Mouse (Mus musculus): Measurements from ENCODE around the gene Dgkd.
A peak's percentile ranks its signal among the peaks of the same experiment; 100 is the strongest.

Gene Dgkd

GRCm38 (mm10) chr1:87848237-87848996 lies 4.7 kb upstream of the Dgkd start:
- no peak for DNase-seq (ENCODE audit: low spot score in 2 of 2)

- DNase-seq (ENCODE audit: low spot score in 2 of 2): peak; percentile 71 to 74
Measured at GRCm38 (mm10) chr1:87849278-87849677, 3.8 kb upstream of the Dgkd start.

GRCm38 (mm10) chr1:87851344-87851743 lies 1.7 kb upstream of the Dgkd start:
- no peak for DNase-seq (ENCODE audit: low spot score in 2 of 2)

DNA sequence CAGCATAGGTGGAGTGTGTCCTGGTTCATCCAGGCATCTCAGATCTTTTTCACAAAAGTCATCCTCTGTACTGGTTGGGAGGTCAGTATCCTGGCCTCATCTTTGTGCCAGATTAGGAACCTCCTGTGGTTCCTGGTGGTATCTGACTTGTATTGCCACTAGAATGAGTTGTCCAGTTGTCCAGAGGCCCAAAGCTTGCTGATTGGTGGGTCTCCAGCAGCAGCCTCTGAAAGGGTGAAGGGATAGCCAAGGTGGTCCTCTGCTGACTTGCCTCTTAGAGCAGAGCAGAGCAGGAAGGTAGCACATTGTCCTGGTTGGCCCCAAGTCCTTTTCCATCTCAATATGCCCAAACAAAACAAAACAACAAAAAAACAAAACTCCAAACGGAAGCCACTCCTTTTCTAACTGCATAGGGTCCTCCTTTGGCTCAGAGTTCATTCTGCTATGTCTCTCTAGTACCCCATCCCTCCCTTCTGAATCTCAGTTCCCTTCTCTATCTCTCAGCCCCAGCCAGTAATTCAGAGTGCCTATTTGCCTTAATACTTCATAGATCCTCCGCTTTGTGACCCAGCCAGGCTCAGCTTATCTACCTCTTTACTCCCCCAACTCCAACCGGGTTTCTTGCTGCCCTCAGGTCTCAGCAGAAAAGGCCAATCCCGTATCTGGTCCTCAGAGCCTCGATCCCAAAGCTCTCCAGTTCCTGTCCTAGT lies 851 bp upstream of the Dgkd start:
- DNase-seq (ENCODE audit: low spot score in 2 of 2): peak; percentile 43 to 54

DNA sequence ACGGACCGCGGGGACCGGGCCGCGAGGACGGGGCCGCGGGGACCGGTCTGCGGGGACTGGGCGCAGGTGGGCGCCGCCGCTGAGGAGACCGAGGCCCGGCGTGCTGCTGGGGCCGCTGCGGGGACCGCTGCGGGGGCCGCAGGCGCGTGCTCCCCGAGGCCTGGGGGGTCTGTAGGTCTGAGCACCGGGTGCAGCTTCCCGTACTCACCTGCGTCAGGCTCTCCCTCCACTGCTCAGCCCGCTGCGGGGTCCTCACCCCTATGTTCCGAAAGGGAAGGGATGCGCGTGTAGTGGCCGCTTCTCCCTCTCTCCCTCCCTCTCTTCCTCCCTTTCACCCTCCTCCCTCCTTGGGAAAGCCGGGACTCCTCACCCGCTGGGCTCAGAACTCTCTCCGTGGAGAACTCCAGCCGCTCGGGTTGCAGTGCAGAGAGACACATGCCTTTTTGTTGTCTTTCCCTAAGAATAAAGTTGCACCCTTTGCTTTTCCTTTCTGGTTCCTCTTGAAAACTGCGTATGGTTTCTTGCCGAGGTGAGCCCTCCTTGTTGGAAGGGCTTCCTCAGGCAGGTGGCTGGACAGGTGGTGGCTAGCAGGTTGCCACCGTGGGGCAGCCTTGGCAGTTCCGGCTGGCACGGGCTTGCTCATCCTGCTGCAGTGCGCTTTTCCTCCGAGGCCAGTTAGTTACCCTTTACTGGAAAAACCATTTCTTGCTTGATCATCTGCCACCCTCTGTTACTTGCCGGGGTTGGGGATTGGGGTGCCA lies 694 bp downstream of the Dgkd start:
- DNase-seq (ENCODE audit: low spot score in 2 of 2): peak; percentile 38

GRCm38 (mm10) chr1:87854411-87854810 lies 1.3 kb downstream of the Dgkd start:
- DNase-seq (ENCODE audit: low spot score in 2 of 2): no peak

DNA sequence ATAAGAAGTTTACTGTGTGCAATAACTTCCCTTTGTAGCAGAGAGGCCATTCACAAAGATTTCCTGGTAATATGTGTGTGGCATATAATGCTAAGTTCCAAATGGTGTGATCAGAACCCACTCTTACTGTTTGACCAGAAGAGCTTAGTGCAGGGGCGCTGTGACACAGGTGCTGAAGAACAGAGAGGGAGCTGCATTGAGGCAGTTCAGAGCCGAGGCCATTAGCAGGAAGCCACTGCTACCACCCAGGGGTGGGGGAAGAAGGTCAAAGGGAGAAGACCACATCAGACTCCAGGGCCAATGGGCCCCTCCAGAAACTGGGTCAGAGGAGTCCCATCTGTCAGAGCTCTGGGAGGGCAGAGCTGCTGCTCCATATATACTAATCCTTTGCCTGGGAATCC lies 1.8 kb downstream of the Dgkd start:
- DNase-seq (ENCODE audit: low spot score in 2 of 2): peak; percentile 60 to 70

DNA sequence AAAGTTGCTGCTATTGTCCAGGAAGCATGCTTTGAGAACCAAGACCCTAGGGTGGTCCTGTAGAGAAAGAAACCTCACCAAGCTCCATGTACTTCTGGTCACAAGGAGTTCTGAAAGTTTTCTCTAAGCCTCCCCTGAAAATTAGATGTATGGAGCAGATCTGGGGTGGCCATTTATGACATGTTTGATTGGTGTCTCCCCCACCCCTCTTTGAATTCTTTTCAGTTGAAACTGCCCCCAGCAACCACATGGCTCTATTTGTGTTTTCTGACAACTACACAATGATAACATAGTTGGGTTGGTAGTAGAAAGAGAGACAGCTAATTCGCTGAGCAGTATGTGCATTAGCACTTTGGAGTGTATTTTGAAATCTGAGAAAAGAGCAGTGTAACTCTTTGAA lies 2.4 kb downstream of the Dgkd start:
- DNase-seq (ENCODE audit: low spot score in 2 of 2): no peak

- DNase-seq (ENCODE audit: low spot score in 2 of 2): peak; percentile 61 to 68
Measured at GRCm38 (mm10) chr1:87856823-87857222, 3.7 kb downstream of the Dgkd start.

DNA sequence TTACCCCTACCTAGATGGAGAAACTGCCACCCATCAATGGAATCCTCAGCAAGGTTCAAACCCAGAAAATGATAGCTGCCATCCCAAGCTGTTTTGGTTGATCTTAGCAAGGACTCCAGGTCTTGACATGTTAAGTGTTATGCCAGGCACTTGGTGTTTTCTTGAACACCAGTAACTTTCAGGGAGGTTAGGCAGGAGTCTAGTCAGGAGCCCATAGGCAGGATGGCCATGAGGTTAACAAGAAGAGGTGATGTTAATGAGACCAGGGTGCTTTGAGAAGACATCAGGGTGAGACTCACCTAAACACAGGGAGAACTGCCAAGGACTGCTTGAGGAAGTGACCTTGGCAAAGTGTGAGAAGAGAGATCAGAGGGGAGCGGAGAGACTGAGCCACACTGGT lies 4.9 kb downstream of the Dgkd start:
- no peak for DNase-seq (ENCODE audit: low spot score in 2 of 2)

DNA sequence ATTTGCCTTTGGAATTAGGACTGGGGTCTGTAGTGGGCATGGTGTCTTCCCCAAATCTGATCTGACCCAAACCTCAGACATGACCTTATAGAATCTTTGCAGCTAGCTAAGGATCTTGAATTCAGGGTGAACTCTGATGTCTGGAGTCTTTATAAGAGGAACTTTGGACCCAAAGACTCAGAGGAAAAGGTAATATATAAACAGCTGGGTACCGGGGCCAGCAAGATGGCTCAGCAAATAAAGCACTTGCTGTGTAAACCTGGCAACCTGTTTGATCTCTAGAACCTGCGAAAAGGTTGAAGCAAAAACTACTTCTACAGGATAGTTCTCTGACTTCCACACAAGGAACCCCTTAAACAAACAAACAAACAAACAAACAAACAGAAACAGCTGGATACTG lies 5.4 kb downstream of the Dgkd start:
- DNase-seq (ENCODE audit: low spot score in 2 of 2): no peak

DNA sequence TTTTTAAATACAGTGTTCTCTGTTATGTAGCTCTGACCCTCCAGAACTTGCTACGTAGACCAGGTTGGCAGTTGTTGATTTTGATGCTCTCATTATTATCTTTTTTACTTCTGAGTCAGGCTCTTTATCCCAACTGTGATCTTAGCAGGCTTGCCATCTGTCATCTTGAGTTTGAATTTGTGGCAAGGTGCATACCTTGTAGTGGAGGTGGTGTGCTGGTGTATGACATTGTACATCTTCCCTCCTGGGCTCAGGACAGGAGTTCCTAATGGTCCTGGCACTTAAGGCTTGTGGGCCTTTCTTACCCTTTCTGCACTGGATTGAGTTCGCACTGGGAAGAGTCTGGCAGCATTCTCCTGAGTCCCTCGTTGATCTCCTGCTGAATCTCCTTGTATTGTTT lies 10.5 kb downstream of the Dgkd start:
- no peak for DNase-seq (ENCODE audit: low spot score in 2 of 2)

GRCm38 (mm10) chr1:87864889-87865288 lies 11.8 kb downstream of the Dgkd start:
- no peak for DNase-seq (ENCODE audit: low spot score in 2 of 2)

- DNase-seq (ENCODE audit: low spot score in 2 of 2): peak; percentile 69 to 77
Measured at GRCm38 (mm10) chr1:87866672-87867071, 13.6 kb downstream of the Dgkd start.

DNA sequence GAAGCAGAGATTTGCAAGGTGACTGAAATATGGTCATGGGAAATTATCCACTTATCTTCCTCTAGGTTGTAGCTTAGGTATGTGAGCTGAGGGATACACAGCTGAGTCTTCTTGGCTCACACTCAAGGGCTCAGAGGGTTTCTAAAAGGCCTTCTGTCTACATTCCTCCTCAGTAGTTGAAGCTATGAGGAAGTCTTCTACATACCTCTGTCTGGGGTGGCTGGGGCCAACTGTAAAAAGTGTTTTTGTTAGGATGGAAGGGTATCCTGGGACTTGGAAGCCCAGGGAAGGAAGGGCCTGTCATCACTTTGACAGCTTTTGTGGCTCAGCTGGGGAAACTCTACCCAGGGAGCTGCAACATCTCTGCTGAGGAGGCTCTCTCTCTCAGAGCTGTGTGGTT lies 18.5 kb downstream of the Dgkd start:
- no peak for DNase-seq (ENCODE audit: low spot score in 2 of 2)

DNA sequence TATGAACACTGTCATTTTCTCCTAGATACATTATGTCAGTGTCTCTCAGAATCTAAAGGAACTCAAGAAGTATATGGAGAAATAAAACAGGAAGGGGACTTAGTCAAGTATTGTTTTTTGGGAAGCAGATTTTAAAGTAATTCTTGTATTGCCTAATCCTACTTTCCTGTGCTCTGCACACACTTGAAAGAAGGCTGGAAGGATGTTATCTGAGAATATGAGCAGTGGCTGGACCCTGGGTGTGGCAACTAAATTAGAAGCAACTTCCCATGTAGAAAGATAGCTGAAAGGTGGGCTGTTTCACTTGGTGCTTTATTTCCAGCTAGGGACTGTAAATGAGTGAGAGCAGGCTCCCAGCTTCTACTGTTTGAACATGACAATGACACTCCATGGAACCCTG lies 20.0 kb downstream of the Dgkd start:
- DNase-seq (ENCODE audit: low spot score in 2 of 2): no peak

DNA sequence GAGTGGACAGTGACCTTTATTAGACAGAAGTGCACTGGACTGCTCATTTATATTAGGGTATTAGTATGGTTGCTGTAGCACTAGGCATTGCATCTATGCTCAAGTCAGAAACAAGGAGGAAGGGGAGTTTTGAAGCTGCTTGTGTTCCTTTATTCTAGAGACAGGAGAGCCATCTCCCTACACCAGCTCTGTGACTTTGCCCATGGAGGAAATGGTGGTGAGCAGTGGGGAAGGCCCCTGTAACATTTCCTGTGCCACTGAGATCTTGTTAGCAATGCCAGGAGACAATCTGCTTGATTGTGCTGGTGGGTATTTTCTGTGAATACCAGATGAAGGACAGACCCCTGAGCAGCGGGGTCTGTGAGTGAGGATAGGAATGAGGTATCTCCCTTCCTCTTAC lies 23.0 kb downstream of the Dgkd start:
- peak; percentile 34 to 40 for DNase-seq (ENCODE audit: low spot score in 2 of 2)

- peak in 1 of 2 experiments; percentile 35 for DNase-seq (ENCODE audit: low spot score in 2 of 2)
Measured at GRCm38 (mm10) chr1:87877552-87878283, 24.6 kb downstream of the Dgkd start.

DNA sequence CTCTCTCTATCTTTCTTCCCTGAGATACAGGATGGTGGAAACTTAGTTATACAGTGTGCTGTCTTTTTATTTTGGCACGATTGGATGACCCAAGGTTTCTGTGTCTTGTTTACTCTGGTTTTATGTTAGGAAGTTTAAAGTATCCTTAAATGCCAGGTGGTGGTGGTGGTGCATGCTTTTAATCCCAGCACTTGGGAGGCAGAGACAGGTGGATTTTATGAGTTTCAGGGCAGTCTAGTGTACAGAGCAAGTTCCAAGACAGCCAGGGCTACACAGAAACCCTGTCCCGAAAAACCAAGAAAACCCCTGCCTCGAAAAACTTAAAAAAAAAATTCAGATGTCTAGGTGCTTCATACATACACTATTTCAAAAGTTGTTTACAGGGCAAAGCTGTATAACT lies 25.9 kb downstream of the Dgkd start:
- DNase-seq (ENCODE audit: low spot score in 2 of 2): no peak

DNA sequence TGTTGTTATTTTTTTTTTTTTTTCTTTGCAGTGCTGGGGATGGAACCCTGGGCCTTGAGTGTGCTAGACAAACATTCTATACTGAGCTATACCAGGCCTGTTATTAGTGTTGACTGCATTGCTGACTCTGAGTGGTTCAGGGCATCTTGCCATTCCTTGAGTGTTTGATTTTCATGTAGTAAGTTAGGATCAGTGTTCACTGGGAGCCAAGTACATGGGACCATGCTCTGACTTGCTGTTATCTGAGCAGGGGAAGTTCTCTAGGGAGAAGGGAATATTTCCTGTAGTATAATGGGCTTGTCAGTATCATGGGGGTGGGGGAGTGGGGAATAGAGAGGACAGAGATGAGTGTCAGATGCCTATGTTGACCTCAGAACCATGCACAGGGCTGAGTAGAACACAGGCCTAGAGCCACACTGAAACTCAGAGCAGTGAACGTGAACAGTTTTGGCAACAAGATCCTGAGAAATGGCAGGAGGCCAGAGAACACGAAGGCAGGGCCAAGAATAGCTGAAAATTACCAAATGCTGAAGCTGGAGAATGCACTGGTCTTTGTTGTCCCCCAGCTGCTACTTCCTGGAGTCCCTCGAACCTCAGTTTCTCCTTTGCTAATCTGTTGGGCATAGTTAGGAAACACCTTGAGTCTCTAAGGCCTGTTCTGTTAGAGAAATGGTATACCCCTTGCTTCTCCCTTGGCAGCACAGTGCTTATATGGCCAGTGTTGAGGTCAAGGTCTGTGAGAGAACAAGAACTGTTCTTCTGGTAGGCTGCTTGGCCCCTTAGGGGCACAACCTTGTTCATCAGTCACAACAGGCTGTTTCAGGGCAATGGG lies 26.6 kb downstream of the Dgkd start:
- DNase-seq (ENCODE audit: low spot score in 2 of 2): peak in 1 of 2 experiments; percentile 21

DNA sequence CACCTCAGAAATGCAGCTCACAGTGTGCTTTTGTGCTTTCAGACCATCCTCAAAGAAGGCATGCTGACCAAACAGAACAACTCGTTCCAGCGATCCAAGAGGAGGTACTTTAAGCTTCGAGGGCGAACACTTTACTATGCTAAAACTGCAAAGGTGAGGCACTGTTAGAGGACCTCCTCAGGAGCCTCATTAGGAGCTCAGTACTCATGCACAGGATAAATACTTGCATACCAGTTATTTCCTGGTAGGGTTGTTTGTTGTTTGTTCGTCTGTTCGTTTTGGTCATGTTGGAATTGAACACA lies 27.2 kb downstream of the Dgkd start:
- no peak for DNase-seq (ENCODE audit: low spot score in 2 of 2)
